ENCODE assay signal across 9 mouse cellular contexts in the genomic region with DNA sequence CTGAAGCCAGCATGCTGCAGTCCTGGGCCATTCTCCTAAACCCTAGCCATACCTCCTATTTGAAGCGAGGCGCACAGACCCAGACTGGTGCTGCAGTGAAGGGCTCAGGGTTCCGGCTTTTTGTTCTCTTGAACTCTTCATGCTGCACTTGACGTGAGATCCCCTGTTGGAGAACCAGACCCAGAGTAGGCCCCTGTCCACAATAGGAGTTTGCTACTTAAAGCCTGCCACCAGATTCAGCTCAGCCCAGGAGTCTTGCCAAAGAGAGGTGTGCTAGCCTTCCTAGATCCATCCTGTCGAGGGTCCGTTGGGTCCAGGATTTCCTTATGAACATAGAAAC. TPM values are rescaled to one million over a fixed set of nuclear protein-coding genes. Genes with fewer than 3 reads are reported as not detected.
DNase-seq lines count a peak whose midpoint lies in the region; ATAC-seq and TF ChIP-seq lines count a peak whose summit lies in the region.
"Had no signal": no experiment of that assay in that cellular context is flagged by ENCODE, and none has a peak within 500 bp of the region (broad histone marks: within the 10 kb centered on the region; RNA-seq: fewer than 3 reads in every experiment).

No protein-coding gene starts in this region.

- 35% methylated on average over 6 of the region's 6 CpGs for WGBS in thymus, adult 2 months
- 27% methylated on average over 6 of the region's 6 CpGs for WGBS in liver, embryonic 13.5 days (ENCODE audit: insufficient replicate concordance)
- 13% methylated on average over 6 of the region's 6 CpGs for WGBS in stomach, postnatal 0 days

- H3K4me3 ChIP-seq in gastrocnemius, adult 2 months: peak overlapping the region; percentile 97
- H3K4me3 ChIP-seq in thymus, adult 2 months (ENCODE audit: control insufficient read depth, insufficient read depth, low read length): peak overlapping the region; percentile 89
- peak overlapping the region; percentile 97 for H3K4me3 ChIP-seq in liver, embryonic 13.5 days (replicated peaks)
- peak overlapping the region; percentile 84 for H3K4me3 ChIP-seq in stomach, postnatal 0 days (ENCODE audit: low read depth, low read length)

- peaks cover 26% of the 10 kb centered on the region for H3K4me1 ChIP-seq in thymus, adult 2 months (replicated peaks; ENCODE audit: control insufficient read depth, insufficient read depth, low read length)
- H3K4me1 ChIP-seq in liver, embryonic 13.5 days (replicated peaks): peaks cover 40% of the 10 kb centered on the region
- no peaks in the 10 kb centered on the region; the same call in none of the 2 replicates for H3K4me1 ChIP-seq in stomach, postnatal 0 days (replicated peaks; ENCODE audit: control insufficient read depth, insufficient read depth)

- intact Hi-C loops in gastrocnemius, adult 2 months (cut with DNase I): loop anchor here (2.0 kb wide), 1 partner anchor 15 kb away; no protein-coding TSS in a partner anchor

- H3K4me2 ChIP-seq in liver, embryonic 13.5 days: peak overlapping the region; percentile 100
- H3K4me2 ChIP-seq in stomach, postnatal 0 days (replicated peaks; ENCODE audit: low read depth): peak overlapping the region; percentile 99

- no peaks in the 10 kb centered on the region for H3K9me3 ChIP-seq in liver, embryonic 13.5 days (replicated peaks)
- H3K9me3 ChIP-seq in stomach, postnatal 0 days (ENCODE audit: control insufficient read depth, low read length): no peaks in the 10 kb centered on the region

- TF ChIP-seq CTCF in gastrocnemius, adult 2 months (IDR thresholded peaks at IDR 0.05): no peak
- no peak for TF ChIP-seq CTCF in thymus, adult 2 months (IDR thresholded peaks at IDR 0.05; ENCODE audit: borderline replicate concordance, control insufficient read depth, extremely low read depth, insufficient read depth, low read length, poor library complexity)
- no peak for TF ChIP-seq CTCF in stomach, postnatal 0 days (IDR thresholded peaks at IDR 0.05; ENCODE audit: low read depth)

- peaks cover 13% of the 10 kb centered on the region for H3K36me3 ChIP-seq in thymus, adult 2 months (ENCODE audit: control insufficient read depth, insufficient read depth, low read length)
- H3K36me3 ChIP-seq in liver, embryonic 13.5 days: peaks cover 42% of the 10 kb centered on the region
- peaks cover 2% of the 10 kb centered on the region for H3K36me3 ChIP-seq in stomach, postnatal 0 days (ENCODE audit: control insufficient read depth, insufficient read depth, low read length)

- ATAC-seq in liver, embryonic 13.5 days (ENCODE audit: low read depth): no peak
- no peak for ATAC-seq in stomach, postnatal 0 days (ENCODE audit: low FRiP score, low TSS enrichment)
- ATAC-seq in cerebellum, adult (ENCODE audit: insufficient number of reproducible peaks, low FRiP score, low TSS enrichment): no peak

- no peak for TF ChIP-seq POLR2A in thymus, adult 2 months (IDR thresholded peaks at IDR 0.05; ENCODE audit: control insufficient read depth, extremely low read depth, insufficient read depth, low read length, poor library complexity)

- no peak for TF ChIP-seq EP300 in stomach, postnatal 0 days (optimal IDR thresholded peaks at IDR 0.05)

- H3K9ac ChIP-seq in liver, embryonic 13.5 days: peak overlapping the region; percentile 90
- peak overlapping the region; percentile 84 for H3K9ac ChIP-seq in stomach, postnatal 0 days (ENCODE audit: low read length)

- no peaks in the 10 kb centered on the region for H3K27me3 ChIP-seq in thymus, adult 2 months (ENCODE audit: control insufficient read depth, insufficient read depth, low read length)
- H3K27me3 ChIP-seq in liver, embryonic 13.5 days: peaks cover 22% of the 10 kb centered on the region
- no peaks in the 10 kb centered on the region for H3K27me3 ChIP-seq in stomach, postnatal 0 days (ENCODE audit: control insufficient read depth, insufficient read depth, low read length)

- H3K27ac ChIP-seq in gastrocnemius, adult 2 months: peak overlapping the region; percentile 96
- H3K27ac ChIP-seq in thymus, adult 2 months (ENCODE audit: control insufficient read depth, insufficient read depth, low read length): no peak overlapping the region
- peak overlapping the region; percentile 94 for H3K27ac ChIP-seq in liver, embryonic 13.5 days
- H3K27ac ChIP-seq in stomach, postnatal 0 days (replicated peaks): no peak overlapping the region

- no peak for DNase-seq in gastrocnemius, adult 2 months
- DNase-seq in gastrocnemius, adult 18-20 months (ENCODE audit: low spot score): no peak
- DNase-seq in thymus, adult 2 months: no peak
- DNase-seq in thymus, postnatal 4 days: no peak
- no peak for DNase-seq in liver, embryonic 13.5 days
- DNase-seq in stomach, postnatal 0 days (ENCODE audit: low spot score): no peak
- no peak for DNase-seq in kidney, adult 8-10 months
- DNase-seq: cerebellum, adult 8-10 months had no signal

RNA-seq across cellular contexts. Expression of gene Lsm14b, which starts 1.0 kb away (rescaled TPM):
- 10 to 100 TPM; 46.2 to 48.3 TPM for total RNA-seq in gastrocnemius, adult 2 months (2021)
- 10 to 100 TPM; 44.0 to 47.6 TPM for total RNA-seq in gastrocnemius, adult 18-20 months (2021)
- 45.3 and 49.5 TPM in 2 replicates for polyA plus RNA-seq in thymus, adult 2 months (2012; rRNA removed)
- 2.0 and 2.1 TPM in 2 replicates for polyA plus RNA-seq in liver, embryonic 13.5 days (2015; fragmentation: Nextera tagmentation; extraction: Ambion mirVana)
- 3.8 and 3.9 TPM in 2 replicates for polyA plus RNA-seq in stomach, postnatal 0 days (2015; fragmentation: Nextera tagmentation; extraction: Ambion mirVana)

RNA-seq across cellular contexts. Expression of gene Psma7, which starts 16.4 kb away (rescaled TPM):
- total RNA-seq in gastrocnemius, adult 2 months (2021): 100 to 1,000 TPM; 135 to 160 TPM
- 100 to 1,000 TPM; 147 to 149 TPM for total RNA-seq in gastrocnemius, adult 18-20 months (2021)
- 205 and 250 TPM in 2 replicates for polyA plus RNA-seq in thymus, adult 2 months (2012; rRNA removed)
- polyA plus RNA-seq in liver, embryonic 13.5 days (2015; fragmentation: Nextera tagmentation; extraction: Ambion mirVana): 423 and 429 TPM in 2 replicates
- 469 and 490 TPM in 2 replicates for polyA plus RNA-seq in stomach, postnatal 0 days (2015; fragmentation: Nextera tagmentation; extraction: Ambion mirVana)

RNA-seq across cellular contexts. Expression of gene Ss18l1, which starts 16.5 kb away (rescaled TPM):
- total RNA-seq in gastrocnemius, adult 2 months (2021): 1 to 10 TPM; 1.9 to 2.7 TPM
- total RNA-seq in gastrocnemius, adult 18-20 months (2021): 1 to 10 TPM; 1.8 to 2.0 TPM
- 15.9 and 16.2 TPM in 2 replicates for polyA plus RNA-seq in thymus, adult 2 months (2012; rRNA removed)
- polyA plus RNA-seq in liver, embryonic 13.5 days (2015; fragmentation: Nextera tagmentation; extraction: Ambion mirVana): 0.77 and 0.87 TPM in 2 replicates
- 1.4 TPM in 2 replicates for polyA plus RNA-seq in stomach, postnatal 0 days (2015; fragmentation: Nextera tagmentation; extraction: Ambion mirVana)

RNA-seq across cellular contexts. Expression of gene Mtg2, which starts 44.6 kb away (rescaled TPM):
- 10 to 100 TPM; 13.0 to 17.4 TPM for total RNA-seq in gastrocnemius, adult 2 months (2021)
- 10 to 100 TPM; 15.0 to 15.3 TPM for total RNA-seq in gastrocnemius, adult 18-20 months (2021)
- polyA plus RNA-seq in thymus, adult 2 months (2012; rRNA removed): 25.1 and 31.3 TPM in 2 replicates
- 14.7 and 15.2 TPM in 2 replicates for polyA plus RNA-seq in liver, embryonic 13.5 days (2015; fragmentation: Nextera tagmentation; extraction: Ambion mirVana)
- 13.9 and 14.0 TPM in 2 replicates for polyA plus RNA-seq in stomach, postnatal 0 days (2015; fragmentation: Nextera tagmentation; extraction: Ambion mirVana)

RNA-seq across cellular contexts. Expression of gene Taf4, which starts 49.4 kb away (rescaled TPM):
- total RNA-seq in gastrocnemius, adult 2 months (2021): 10 to 100 TPM; 10.5 to 10.9 TPM
- 1 to 10 TPM; 7.7 to 8.3 TPM for total RNA-seq in gastrocnemius, adult 18-20 months (2021)
- polyA plus RNA-seq in thymus, adult 2 months (2012; rRNA removed): 26.3 and 31.8 TPM in 2 replicates
- polyA plus RNA-seq in liver, embryonic 13.5 days (2015; fragmentation: Nextera tagmentation; extraction: Ambion mirVana): 2.0 and 2.1 TPM in 2 replicates
- 2.1 TPM in 2 replicates for polyA plus RNA-seq in stomach, postnatal 0 days (2015; fragmentation: Nextera tagmentation; extraction: Ambion mirVana)

Comparison
In these comparisons a context has a peak if more than half of its experiments do, and no peak if none do; other contexts are left out.
1. H3K27ac ChIP-seq: peak in gastrocnemius, adult 2 months (single experiment) and liver, embryonic 13.5 days (single experiment); none in thymus, adult 2 months (single experiment) and stomach, postnatal 0 days (single experiment).
2. Peak in every context shown above with its lines, with median percentiles within 50 percentile points of each other: H3K4me3 ChIP-seq.